Mouse (Mus musculus) myocyte (in vitro differentiated cells): ENCODE measurements around the gene Atp6v0d1.

ENCODE experiments used
- MAX ChIP-seq: IDR thresholded peaks from one replicate; pipeline ENCODE4 v1.6.1; 2011; ENCODE audit warnings: low read depth, mild to moderate bottlenecking, control low read depth
- MYOG ChIP-seq, 3 experiments: IDR thresholded peaks; one replicate each; pipeline ENCODE4 v1.6.1; 2011; ENCODE audit warnings: control low read depth in 2 of 3, low read depth in 2 of 3, mild to moderate bottlenecking in 2 of 3; ENCODE audit not compliant: insufficient read length in 2 of 3, control insufficient read depth in 1 of 3, insufficient read depth in 1 of 3
- POLR2A ChIP-seq: IDR thresholded peaks from one replicate; pipeline ENCODE4 v1.6.1; 2011; ENCODE audit warnings: low read depth, mild to moderate bottlenecking, control low read depth, moderate library complexity; ENCODE audit not compliant: insufficient read length

DNA sequence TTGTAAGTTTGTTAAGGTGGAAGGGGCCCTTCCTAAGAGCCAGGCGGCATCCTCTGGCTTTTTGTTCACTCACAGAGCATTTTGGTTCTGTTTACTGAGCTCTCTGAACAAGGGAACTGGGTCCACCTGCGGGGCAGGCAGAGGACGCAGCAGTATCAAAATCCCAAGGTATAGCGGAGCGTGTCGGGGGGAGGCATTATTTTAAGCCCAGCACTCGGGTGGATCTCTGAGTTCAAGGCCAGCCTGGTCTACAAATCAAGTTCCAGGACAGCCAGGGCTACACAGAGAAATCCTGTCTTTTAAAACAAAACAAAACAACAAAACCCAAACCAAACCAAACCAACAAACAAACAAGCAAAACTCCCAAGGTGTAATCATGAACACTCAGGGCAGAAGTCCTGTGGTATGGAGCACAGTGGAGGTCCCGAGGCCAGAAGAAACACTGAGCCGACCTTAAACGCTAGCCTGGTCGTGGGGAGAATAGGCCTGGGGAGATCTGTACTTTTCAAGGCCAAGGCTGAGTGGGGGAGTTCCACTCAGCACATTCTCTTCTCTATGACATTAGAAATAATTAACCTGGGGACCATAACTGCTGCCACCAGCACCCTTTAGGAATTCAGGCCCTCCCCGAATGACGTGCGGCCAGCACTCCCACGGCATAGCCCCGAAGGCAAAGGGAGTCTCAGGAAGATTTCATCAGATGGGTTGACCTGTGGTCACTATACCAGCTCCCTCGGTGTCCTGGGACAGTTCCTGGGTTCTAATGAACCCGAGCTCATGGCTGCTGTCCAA lies 28.8 kb upstream of the Atp6v0d1 start:
- no peak for TF ChIP-seq MAX
- TF ChIP-seq POLR2A = peak; percentile 8
- TF ChIP-seq MYOG (IDR thresholded peaks at IDR 0.05; ENCODE audit: control insufficient read depth in 1 of 3, insufficient read depth in 1 of 3, insufficient read length in 2 of 3, low read depth in 2 of 3) = no peak
